Mouse (Mus musculus) E14TG2a.4 (cell line): ENCODE data around the gene Etl4.

Experiments used
- H3K27me3 ChIP-seq: 2 replicates; pipeline ENCODE4 v1.6.1; 2014; ENCODE audit warnings: low read length, control low read depth; ENCODE audit not compliant: insufficient read depth
- H3K36me3 ChIP-seq: 2 replicates; pipeline ENCODE4 v1.6.1; 2014; ENCODE audit warnings: low read length, control low read depth; ENCODE audit not compliant: insufficient read depth
- H3K4me1 ChIP-seq: replicated peaks from 2 replicates; pipeline ENCODE4 v1.6.1; 2014; ENCODE audit warnings: low read depth, low read length, control low read depth
- H3K4me3 ChIP-seq: replicated peaks from 2 replicates; pipeline ENCODE4 v1.5.1; 2014; ENCODE audit warnings: mild to moderate bottlenecking, low read length
- H3K9me3 ChIP-seq: 2 replicates; pipeline ENCODE4 v1.6.1; 2014; ENCODE audit warnings: low read length, control low read depth
- CTCF ChIP-seq: conservative IDR thresholded peaks from 2 replicates; pipeline ENCODE4 v1.5.1; 2014; ENCODE audit warnings: low read length
- NANOG ChIP-seq: IDR thresholded peaks from 2 replicates; pipeline ENCODE4 v1.6.1; 2014; ENCODE audit warnings: borderline replicate concordance, low read length, mixed read lengths
- POU5F1 ChIP-seq: IDR thresholded peaks from 2 replicates; pipeline ENCODE4 v1.6.1; 2014; ENCODE audit warnings: low read length, borderline replicate concordance

Gene Etl4

GRCm38 (mm10) chr2:20520099-20520475 is 610.5 kb downstream of the Etl4 start:
- H3K27me3 ChIP-seq = no peaks in the 10 kb centered on the region
- TF ChIP-seq POU5F1 (no peak), NANOG (no peak)
- H3K9me3 ChIP-seq = peaks cover 14% of the 10 kb centered on the region
- peaks cover 25% of the 10 kb centered on the region for H3K36me3 ChIP-seq
- peaks cover 65% of the 10 kb centered on the region for H3K4me1 ChIP-seq
- H3K4me3 ChIP-seq = peak overlapping the region; percentile 82

- Histone ChIP-seq H3K4me3 (peak overlapping the region; percentile 82), H3K36me3 (peaks cover 28% of the 10 kb centered on the region), H3K9me3 (peaks cover 18% of the 10 kb centered on the region), H3K27me3 (no peaks in the 10 kb centered on the region), H3K4me1 (peaks cover 64% of the 10 kb centered on the region)
- TF ChIP-seq POU5F1 = no peak
- TF ChIP-seq NANOG = no peak
- TF ChIP-seq CTCF = no peak
Measured at GRCm38 (mm10) chr2:20520636-20521595, 611.3 kb downstream of the Etl4 start.

- Histone ChIP-seq H3K4me1 (peaks cover 60% of the 10 kb centered on the region), H3K9me3 (peaks cover 27% of the 10 kb centered on the region), H3K4me3 (peak overlapping the region; percentile 82), H3K27me3 (no peaks in the 10 kb centered on the region), H3K36me3 (peaks cover 28% of the 10 kb centered on the region)
- TF ChIP-seq CTCF = no peak
- no peak for TF ChIP-seq POU5F1
- no peak for TF ChIP-seq NANOG
Measured at GRCm38 (mm10) chr2:20521686-20522285, 612.2 kb downstream of the Etl4 start.

GRCm38 (mm10) chr2:20523636-20524035 is 614.1 kb downstream of the Etl4 start:
- H3K36me3 ChIP-seq = peaks cover 45% of the 10 kb centered on the region
- H3K4me3 ChIP-seq = no peak overlapping the region
- peaks cover 29% of the 10 kb centered on the region for H3K9me3 ChIP-seq
- no peaks in the 10 kb centered on the region for H3K27me3 ChIP-seq
- TF ChIP-seq POU5F1 (no peak), NANOG (no peak), CTCF (no peak)
- H3K4me1 ChIP-seq = peaks cover 59% of the 10 kb centered on the region

GRCm38 (mm10) chr2:20525879-20526593 is 616.5 kb downstream of the Etl4 start:
- Histone ChIP-seq H3K9me3 (peaks cover 29% of the 10 kb centered on the region), H3K36me3 (peaks cover 65% of the 10 kb centered on the region), H3K4me3 (no peak overlapping the region), H3K4me1 (peaks cover 70% of the 10 kb centered on the region), H3K27me3 (no peaks in the 10 kb centered on the region)
- TF ChIP-seq NANOG = no peak
- TF ChIP-seq POU5F1 = no peak
- peak; percentile 38 for TF ChIP-seq CTCF

- no peak overlapping the region for H3K4me3 ChIP-seq
- H3K27me3 ChIP-seq = no peaks in the 10 kb centered on the region
- H3K9me3 ChIP-seq = peaks cover 29% of the 10 kb centered on the region
- H3K36me3 ChIP-seq = peaks cover 73% of the 10 kb centered on the region
- H3K4me1 ChIP-seq = peaks cover 66% of the 10 kb centered on the region
- TF ChIP-seq NANOG (no peak), POU5F1 (no peak), CTCF (no peak)
Measured at GRCm38 (mm10) chr2:20526856-20527255, 617.3 kb downstream of the Etl4 start.

- Histone ChIP-seq H3K9me3 (no peaks in the 10 kb centered on the region), H3K4me3 (no peak overlapping the region), H3K36me3 (peaks cover 78% of the 10 kb centered on the region), H3K4me1 (peaks cover 66% of the 10 kb centered on the region), H3K27me3 (no peaks in the 10 kb centered on the region)
- no peak for TF ChIP-seq POU5F1
- no peak for TF ChIP-seq NANOG
- TF ChIP-seq CTCF = no peak
Measured at GRCm38 (mm10) chr2:20532623-20533022, 623.0 kb downstream of the Etl4 start.

GRCm38 (mm10) chr2:20537785-20538184 is 628.2 kb downstream of the Etl4 start:
- peaks cover 33% of the 10 kb centered on the region for H3K4me1 ChIP-seq
- no peaks in the 10 kb centered on the region for H3K9me3 ChIP-seq
- H3K27me3 ChIP-seq = no peaks in the 10 kb centered on the region
- no peak for TF ChIP-seq CTCF
- no peak for TF ChIP-seq POU5F1
- no peak overlapping the region for H3K4me3 ChIP-seq
- H3K36me3 ChIP-seq = peaks cover 77% of the 10 kb centered on the region

- Histone ChIP-seq H3K27me3 (no peaks in the 10 kb centered on the region), H3K9me3 (peaks cover 3% of the 10 kb centered on the region; the same call in 1 of the 2 replicates), H3K4me1 (peaks cover 23% of the 10 kb centered on the region), H3K36me3 (peaks cover 73% of the 10 kb centered on the region), H3K4me3 (no peak overlapping the region)
- no peak for TF ChIP-seq NANOG
Measured at GRCm38 (mm10) chr2:20538871-20539270, 629.3 kb downstream of the Etl4 start.
